Mouse (Mus musculus) left cerebral cortex, adult 2 months (tissue): ENCODE measurements at regions not wholly inside any gene's neighbourhood (a gene's known extent, or its start where the extent isn't known, plus 50 kb on each side); places are given as distances from the start of the nearest gene placed in this dataset.

Source experiments
- DNase-seq, 2 experiments: peaks; one replicate each; pipeline ENCODE4 v3.0.0; 2021 to 2022; ENCODE audit warnings: low spot score in 2 of 2, mixed read lengths in 1 of 2; ENCODE audit errors: extremely low spot score in 1 of 2
- H3K27ac ChIP-seq: fragments of 200-600 bp; 2 replicates; pipeline ENCODE4 v1.8.1; 2022
- H3K4me3 ChIP-seq: fragments of 200-600 bp; 2 replicates; pipeline ENCODE4 v1.8.1; 2022
- CTCF ChIP-seq: fragments of 200-600 bp; IDR thresholded peaks from 2 replicates; pipeline ENCODE4 v1.8.1; 2022; ENCODE audit warnings: antibody characterized with exemption, mild to moderate bottlenecking, moderate library complexity
- intact Hi-C: fragments of 180-260 bp; cut with DNase I; formaldehyde crosslinking; loops from one replicate; pipeline ENCODE4 v1.15.1; 2025

DNA sequence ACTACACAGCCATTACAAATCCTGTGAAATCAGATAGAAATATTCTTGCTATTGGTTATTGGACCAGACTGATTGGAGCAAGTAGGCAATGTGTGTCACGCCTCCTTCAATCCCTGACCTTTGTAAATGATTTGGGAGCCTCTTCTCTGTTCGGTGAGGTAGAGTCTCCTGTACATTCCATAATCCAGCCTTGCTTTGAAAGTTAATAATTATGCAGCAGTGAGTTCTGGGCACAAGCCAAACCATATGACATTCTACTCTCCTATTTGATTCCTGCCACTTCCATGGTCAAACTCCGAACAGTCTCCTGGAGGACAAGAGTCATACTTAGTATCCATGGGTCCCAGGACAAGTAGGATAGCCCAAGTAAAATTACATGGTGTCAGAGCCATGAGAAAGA lies 158.4 kb upstream of the Cpeb2 start:
- Histone ChIP-seq H3K4me3 (no peak overlapping the region), H3K27ac (no peak overlapping the region)
- intact Hi-C loops: no loop called here
- no peak for DNase-seq
- TF ChIP-seq CTCF: no peak

DNA sequence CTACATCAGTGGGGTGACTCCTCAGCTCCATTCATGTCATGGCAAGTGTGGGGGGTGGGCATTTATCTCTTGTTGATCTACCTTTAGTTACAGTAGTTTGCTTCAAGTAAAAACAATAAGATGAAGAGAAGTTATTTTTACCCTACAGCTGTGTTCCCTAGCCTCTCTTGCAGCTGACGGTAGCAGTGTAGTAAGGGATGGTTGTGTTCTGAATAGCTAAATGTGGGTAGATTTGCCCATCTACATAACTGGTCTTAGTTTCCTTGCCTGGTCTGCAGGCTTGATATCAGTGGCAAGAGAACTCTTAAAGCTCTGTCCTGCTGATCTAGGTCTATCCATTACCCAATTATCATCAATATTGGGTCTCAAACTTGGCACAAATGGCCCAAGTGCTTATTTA lies 152.7 kb upstream of the Cpeb2 start:
- Histone ChIP-seq H3K4me3 (no peak overlapping the region), H3K27ac (no peak overlapping the region)
- DNase-seq: no peak
- TF ChIP-seq CTCF: no peak
- intact Hi-C loops: no loop called here

GRCm38 (mm10) chr5:43081561-43082534 lies 151.1 kb upstream of the Cpeb2 start:
- DNase-seq: no peak
- intact Hi-C loops: no loop called here
- Histone ChIP-seq H3K4me3 (no peak overlapping the region), H3K27ac (no peak overlapping the region)
- TF ChIP-seq CTCF: no peak

DNA sequence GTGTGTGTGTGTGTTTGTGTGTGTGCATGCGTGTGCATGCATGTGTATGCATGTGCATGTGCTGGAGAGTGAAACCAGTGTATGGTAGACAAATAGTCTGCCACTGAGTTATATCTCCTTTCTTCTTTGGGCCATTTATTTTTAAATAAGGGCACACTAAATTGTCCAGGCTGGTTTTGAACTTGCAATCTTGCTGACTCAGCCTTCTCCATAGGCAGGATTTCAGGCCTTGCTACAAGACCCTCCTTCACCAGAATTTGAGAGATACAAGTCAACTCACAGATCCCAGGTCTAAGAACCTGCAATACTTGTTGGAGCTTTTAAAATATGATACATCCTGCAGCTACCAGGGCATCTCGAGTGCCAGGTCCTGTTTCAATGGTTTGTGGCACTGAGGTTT lies 145.9 kb upstream of the Cpeb2 start:
- Histone ChIP-seq H3K4me3 (no peak overlapping the region), H3K27ac (no peak overlapping the region)
- intact Hi-C loops: no loop called here
- TF ChIP-seq CTCF: no peak
- DNase-seq: no peak

- TF ChIP-seq CTCF: no peak
- H3K27ac ChIP-seq: peak overlapping the region; percentile 54
- intact Hi-C loops: no loop called here
- no peak overlapping the region for H3K4me3 ChIP-seq
- no peak for DNase-seq
Measured at GRCm38 (mm10) chr5:43087907-43088387, 145.0 kb upstream of the Cpeb2 start.

- H3K27ac ChIP-seq: no peak overlapping the region
- TF ChIP-seq CTCF: no peak
- DNase-seq: no peak
- no peak overlapping the region for H3K4me3 ChIP-seq
- intact Hi-C loops: no loop called here
Measured at GRCm38 (mm10) chr5:43088650-43089397, 144.1 kb upstream of the Cpeb2 start.

- intact Hi-C loops: no loop called here
- H3K27ac ChIP-seq: no peak overlapping the region
- no peak for TF ChIP-seq CTCF
- DNase-seq: no peak
- H3K4me3 ChIP-seq: no peak overlapping the region
Measured at GRCm38 (mm10) chr5:43089475-43089874, 143.5 kb upstream of the Cpeb2 start.

GRCm38 (mm10) chr5:43089941-43090340 lies 143.0 kb upstream of the Cpeb2 start:
- H3K27ac ChIP-seq: no peak overlapping the region
- no peak overlapping the region for H3K4me3 ChIP-seq
- TF ChIP-seq CTCF: no peak
- no peak for DNase-seq
- intact Hi-C loops: no loop called here

DNA sequence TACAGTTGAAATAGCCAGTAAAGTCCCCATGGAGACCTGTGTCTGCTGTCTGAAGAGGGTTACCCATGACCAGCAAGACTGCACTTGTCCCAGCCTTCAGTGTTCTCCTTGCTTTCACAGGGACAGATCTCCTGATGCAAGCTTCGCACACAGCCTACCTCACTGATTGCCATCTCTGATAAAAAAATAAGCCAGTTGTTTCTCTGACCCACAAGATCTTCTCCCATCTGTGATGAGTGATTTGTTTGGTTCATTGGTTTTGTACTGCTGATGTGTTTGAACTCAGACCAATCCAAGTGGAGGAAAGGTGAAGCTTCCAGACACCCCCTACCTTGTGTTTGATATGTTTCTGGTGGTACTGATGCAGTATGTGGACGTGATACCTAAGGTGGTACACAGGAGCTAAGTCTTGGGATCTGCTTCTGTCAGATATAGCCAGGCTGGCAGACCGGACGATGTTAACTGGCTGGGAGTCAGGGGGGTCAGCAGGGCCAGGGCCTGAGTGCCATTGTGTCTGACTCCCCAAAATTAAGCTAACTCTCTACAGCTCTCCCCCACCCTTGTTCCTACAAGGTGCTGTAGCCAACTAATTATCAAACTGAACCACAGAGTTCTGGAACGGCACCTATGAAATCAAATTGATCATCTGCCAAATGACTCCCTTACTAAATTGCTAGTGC lies 139.2 kb upstream of the Cpeb2 start:
- H3K27ac ChIP-seq: no peak overlapping the region
- TF ChIP-seq CTCF: no peak
- DNase-seq: no peak
- no peak overlapping the region for H3K4me3 ChIP-seq
- intact Hi-C loops: no loop called here

GRCm38 (mm10) chr5:43094329-43094898 lies 138.6 kb upstream of the Cpeb2 start:
- DNase-seq: no peak
- Histone ChIP-seq H3K27ac (no peak overlapping the region), H3K4me3 (no peak overlapping the region)
- intact Hi-C loops: no loop called here
- TF ChIP-seq CTCF: no peak

DNA sequence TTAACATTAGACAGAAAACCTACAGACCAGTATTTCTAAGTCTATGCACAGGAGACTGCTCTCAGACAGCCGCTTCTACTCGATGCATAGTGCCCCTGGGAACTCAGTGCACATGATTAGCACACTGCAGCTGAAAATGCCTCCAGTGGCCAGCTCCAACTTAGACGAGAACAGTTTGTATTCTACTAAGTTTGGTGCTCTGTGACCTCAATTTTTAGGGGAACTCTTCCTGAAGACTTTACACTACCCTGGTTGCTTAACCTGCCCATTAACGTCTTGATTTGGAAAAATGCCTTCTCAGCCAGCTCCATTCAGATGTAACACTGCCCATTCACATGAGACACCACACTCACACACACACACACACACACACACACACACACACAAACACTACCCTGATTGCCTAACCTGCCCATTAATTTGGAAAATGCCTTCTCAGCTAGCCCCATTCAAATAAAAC lies 130.9 kb upstream of the Cpeb2 start:
- no peak for DNase-seq
- no peak for TF ChIP-seq CTCF
- intact Hi-C loops: no loop called here
- no peak overlapping the region for H3K27ac ChIP-seq
- H3K4me3 ChIP-seq: no peak overlapping the region
